Comparison of ENCODE assay signal across 22 mouse cellular contexts in the genomic region with DNA sequence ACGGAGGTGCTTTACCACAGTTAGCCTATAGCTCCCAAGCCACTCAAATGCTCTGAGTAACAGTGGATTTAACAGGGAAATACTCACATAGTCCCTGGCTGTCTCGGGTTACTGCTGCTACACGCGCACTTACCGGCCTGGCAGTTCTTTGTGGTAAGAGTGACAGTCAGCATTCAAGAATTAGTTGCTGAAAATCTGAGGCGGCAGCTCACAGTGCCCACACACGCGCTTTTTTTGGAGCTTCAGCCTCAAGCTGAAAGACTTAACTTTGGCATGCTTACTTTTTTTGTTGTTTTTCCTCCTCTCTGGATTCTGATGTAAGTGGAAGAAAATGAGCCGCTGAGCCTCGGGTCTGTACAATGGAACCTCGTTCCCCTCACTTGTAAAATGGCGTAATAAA. TPM values are rescaled to one million over a fixed set of nuclear protein-coding genes. Genes with fewer than 3 reads are reported as not detected.
DNase-seq lines count a peak whose midpoint lies in the region; ATAC-seq and TF ChIP-seq lines count a peak whose summit lies in the region.
"Had no signal": no experiment of that assay in that cellular context is flagged by ENCODE, and none has a peak within 500 bp of the region (broad histone marks: within the 10 kb centered on the region; RNA-seq: fewer than 3 reads in every experiment).

No protein-coding gene starts in this region.

- H3K9ac ChIP-seq in ES-Bruce4 (ENCODE audit: low read depth, poor library complexity, severe bottlenecking), result peak overlapping the region; percentile 2; the same call in 1 of the 2 replicates
- no peak overlapping the region for H3K9ac ChIP-seq in limb, embryonic 13.5 days
- H3K9ac ChIP-seq: forebrain, embryonic 12.5 days; heart, embryonic 15.5 days; hindbrain, embryonic 15.5 days; stomach, embryonic 15.5 days had no signal

- peak overlapping the region; percentile 27; the same call in 1 of the 2 replicates for H3K4me2 ChIP-seq in limb, embryonic 13.5 days (replicated peaks)
- H3K4me2 ChIP-seq: forebrain, embryonic 12.5 days; heart, embryonic 15.5 days; hindbrain, embryonic 15.5 days; liver, embryonic 11.5 days; stomach, embryonic 15.5 days had no signal

- H3K4me3 ChIP-seq in left cerebral cortex, adult 2 months, result no peak overlapping the region
- peak overlapping the region; percentile 2; the same call in 1 of the 2 replicates for H3K4me3 ChIP-seq in ES-Bruce4 (ENCODE audit: low read depth, low read length)
- no peak overlapping the region for H3K4me3 ChIP-seq in cortical plate, adult 2 months (ENCODE audit: insufficient read depth, low read length)
- H3K4me3 ChIP-seq in limb, embryonic 13.5 days, result no peak overlapping the region
- H3K4me3 ChIP-seq: forebrain, embryonic 12.5 days; heart, embryonic 15.5 days; hindbrain, embryonic 15.5 days; stomach, embryonic 15.5 days had no signal

- no peaks in the 10 kb centered on the region for H3K9me3 ChIP-seq in ES-Bruce4 (replicated peaks; ENCODE audit: control insufficient read depth, insufficient read depth, low read length, poor library complexity, severe bottlenecking)
- H3K9me3 ChIP-seq in limb, embryonic 13.5 days, result no peaks in the 10 kb centered on the region
- H3K9me3 ChIP-seq: forebrain, embryonic 12.5 days; heart, embryonic 15.5 days; hindbrain, embryonic 15.5 days; stomach, embryonic 15.5 days had no signal

- TF ChIP-seq POLR2A in ES-Bruce4 (IDR thresholded peaks at IDR 0.05; ENCODE audit: insufficient read depth, low read length), result no peak
- 0 out of 2 replicates have a peak, but pooled peaks have one; percentile 13 for TF ChIP-seq POLR2A in cortical plate, adult 2 months (IDR thresholded peaks at IDR 0.05; ENCODE audit: extremely low read depth, insufficient read depth, low read length)

- H3K27ac ChIP-seq in left cerebral cortex, adult 2 months, result no peak overlapping the region
- no peak overlapping the region for H3K27ac ChIP-seq in ES-Bruce4 (ENCODE audit: insufficient read depth, low read length)
- H3K27ac ChIP-seq in cortical plate, adult 2 months (ENCODE audit: insufficient read depth, low read length), result no peak overlapping the region
- H3K27ac ChIP-seq in limb, embryonic 13.5 days, result no peak overlapping the region
- H3K27ac ChIP-seq: forebrain, embryonic 12.5 days; heart, embryonic 15.5 days; hindbrain, embryonic 15.5 days; macrophage; stomach, embryonic 15.5 days had no signal

- intact Hi-C loops in left cerebral cortex, adult 2 months (cut with DNase I), result no loop called here
- intact Hi-C loops in heart, postnatal 25 days (cut with DNase I), result no loop called here

- WGBS in limb, embryonic 13.5 days, result 47% methylated on average over 12 of the region's 12 CpGs

- peak; percentile 24 to 42 for DNase-seq in left cerebral cortex, adult 2 months (ENCODE audit: extremely low spot score in 1 of 2, low spot score in 2 of 2)
- DNase-seq in left cerebral cortex, adult 11 months (ENCODE audit: low spot score), result no peak
- DNase-seq in heart, postnatal 25 days (ENCODE audit: low spot score), result no peak
- DNase-seq: adrenal gland, postnatal 10 days; gastrocnemius, postnatal 36 days; kidney, adult 8-10 months; thymus, postnatal 4 days had no signal

- no peak for TF ChIP-seq EP300 in ES-Bruce4 (IDR thresholded peaks at IDR 0.05; ENCODE audit: insufficient read depth, low read depth, low read length)

- no peaks in the 10 kb centered on the region for H3K27me3 ChIP-seq in ES-Bruce4 (ENCODE audit: control insufficient read depth, insufficient read depth, low read length, poor library complexity, severe bottlenecking)
- no peaks in the 10 kb centered on the region for H3K27me3 ChIP-seq in limb, embryonic 13.5 days
- H3K27me3 ChIP-seq: forebrain, embryonic 12.5 days; heart, embryonic 15.5 days; hindbrain, embryonic 15.5 days; stomach, embryonic 15.5 days had no signal

- ATAC-seq in limb, embryonic 13.5 days (ENCODE audit: low FRiP score, low read depth), result no peak
- no peak for ATAC-seq in inflammation-experienced regulatory T-cells, adult 6 months
- no peak for ATAC-seq in erythroblast, adult 5-6 weeks (replicated peaks; ENCODE audit: low FRiP score, poor library complexity, severe bottlenecking)

- no peaks in the 10 kb centered on the region for H3K4me1 ChIP-seq in ES-Bruce4 (ENCODE audit: control insufficient read depth, insufficient read depth, low read length)
- H3K4me1 ChIP-seq in cortical plate, adult 2 months (ENCODE audit: control insufficient read depth, insufficient read depth, low read length), result no peaks in the 10 kb centered on the region; the same call in 1 of the 2 replicates
- H3K4me1 ChIP-seq in limb, embryonic 13.5 days, result no peaks in the 10 kb centered on the region; the same call in 1 of the 2 replicates
- H3K4me1 ChIP-seq: forebrain, embryonic 12.5 days; heart, embryonic 15.5 days; hindbrain, embryonic 15.5 days; stomach, embryonic 15.5 days had no signal

- no peak for TF ChIP-seq CTCF in left cerebral cortex, adult 2 months (IDR thresholded peaks at IDR 0.05)
- TF ChIP-seq CTCF in ES-Bruce4 (IDR thresholded peaks at IDR 0.05; ENCODE audit: low read depth, low read length), result no peak
- no peak for TF ChIP-seq CTCF in cortical plate, adult 2 months (IDR thresholded peaks at IDR 0.05; ENCODE audit: extremely low read depth, insufficient read depth, low read length)

- no peaks in the 10 kb centered on the region for H3K36me3 ChIP-seq in ES-Bruce4 (ENCODE audit: control insufficient read depth, insufficient read depth, low read length, poor library complexity, severe bottlenecking)
- H3K36me3 ChIP-seq in limb, embryonic 13.5 days, result no peaks in the 10 kb centered on the region
- H3K36me3 ChIP-seq: forebrain, embryonic 12.5 days; heart, embryonic 15.5 days; hindbrain, embryonic 15.5 days; stomach, embryonic 15.5 days had no signal

RNA-seq across cellular contexts. Expression of gene Cpn1, which starts 20.8 kb away (rescaled TPM):
- total RNA-seq in left cerebral cortex, adult 2 months (2021), result under 1 TPM; 0.16 TPM
- polyA plus RNA-seq in ES-Bruce4 (2011; ENCODE audit: insufficient read depth, insufficient read length, low read depth, missing spikeins), result 0.78 and 1.2 TPM in 2 replicates
- 0.06 and 0.31 TPM in 2 replicates for polyA plus RNA-seq in cortical plate, adult 2 months (2012; rRNA removed)
- 0.15 and 0.46 TPM in 2 replicates for polyA plus RNA-seq in limb, embryonic 13.5 days (2015; fragmentation: Nextera tagmentation; extraction: Ambion mirVana)
- under 1 TPM; 0.16 to 0.31 TPM for total RNA-seq in heart, postnatal 25 days (2021)
- not detected for polyA plus RNA-seq in inflammation-experienced regulatory T-cells, adult 6 months (2017; shearing (Covaris generic))
- total RNA-seq in erythroblast, adult 5-6 weeks (2015; ENCODE audit: low replicate concordance), result not detected in 2 replicates
- not detected in 2 replicates for total RNA-seq in erythroblast, adult 5-6 weeks (2017; ENCODE audit: low replicate concordance)
- total RNA-seq: common myeloid progenitor, adult 5-6 weeks; gastrocnemius, postnatal 36 days; neutrophil, adult 5-6 weeks had no signal
- polyA plus RNA-seq: macrophage had no signal

RNA-seq across cellular contexts. Expression of gene Cyp2c23, which starts 21.8 kb away (rescaled TPM):
- total RNA-seq in left cerebral cortex, adult 2 months (2021), result under 1 TPM; 0.19 to 0.25 TPM
- polyA plus RNA-seq in ES-Bruce4 (2011; ENCODE audit: insufficient read depth, insufficient read length, low read depth, missing spikeins), result 0.31 TPM in 1 of 2 replicates, not detected in the other
- polyA plus RNA-seq in cortical plate, adult 2 months (2012; rRNA removed), result 0.09 and 0.17 TPM in 2 replicates
- 0.14 and 0.15 TPM in 2 replicates for polyA plus RNA-seq in limb, embryonic 13.5 days (2015; fragmentation: Nextera tagmentation; extraction: Ambion mirVana)
- total RNA-seq in heart, postnatal 25 days (2021), result not detected
- not detected for polyA plus RNA-seq in inflammation-experienced regulatory T-cells, adult 6 months (2017; shearing (Covaris generic))
- total RNA-seq in erythroblast, adult 5-6 weeks (2015; ENCODE audit: low replicate concordance), result not detected in 2 replicates
- total RNA-seq in erythroblast, adult 5-6 weeks (2017; ENCODE audit: low replicate concordance), result not detected in 2 replicates
- total RNA-seq: common myeloid progenitor, adult 5-6 weeks; layer of hippocampus, adult 18-20 months; midbrain, postnatal 0 days; neutrophil, adult 5-6 weeks had no signal
- polyA plus RNA-seq: forebrain, embryonic 12.5 days; heart, embryonic 15.5 days; hindbrain, embryonic 15.5 days; midbrain, postnatal 0 days had no signal

Comparison
In these comparisons a context has a peak if more than half of its experiments do, and no peak if none do; other contexts are left out.
1. DNase-seq: peak in left cerebral cortex, adult 2 months (2 of 2); none in left cerebral cortex, adult 11 months (single experiment) and heart, postnatal 25 days (single experiment).